Mouse (Mus musculus) CH12.LX (cell line): ENCODE data around the gene Gm6993.

Source experiments
- CTCF ChIP-seq, 2 experiments: IDR thresholded peaks in 1 of 2; conservative IDR thresholded peaks in 1 of 2; 2 replicates each; pipeline ENCODE4 v1.5.1; 2011 to 2012; ENCODE audit warnings: low read depth in 2 of 2, low read length in 2 of 2, improper control_type of control experiment in 1 of 2, inconsistent platforms in 1 of 2, mild to moderate bottlenecking in 1 of 2, moderate library complexity in 1 of 2
- POLR2A ChIP-seq: IDR thresholded peaks from 2 replicates; pipeline ENCODE4 v1.6.1; 2011; ENCODE audit warnings: low read depth, mild to moderate bottlenecking, improper control_type of control experiment, low read length
- USF1 ChIP-seq: IDR thresholded peaks from 2 replicates; pipeline ENCODE4 v1.6.1; 2014; ENCODE audit warnings: low read depth, mild to moderate bottlenecking, inconsistent platforms, low read length, improper control_type of control experiment

- no peak for TF ChIP-seq CTCF (conservative IDR thresholded peaks at IDR 0.05 in 1 of 2, IDR thresholded peaks at IDR 0.05 in 1 of 2; ENCODE audit: low read depth in 2 of 2, low read length in 2 of 2)
- TF ChIP-seq POLR2A: no peak
- no peak for TF ChIP-seq USF1
Observed at GRCm38 (mm10) chr12:31275411-31275810, 34.8 kb downstream of the Gm6993 start.
